Mouse (Mus musculus) intestine, embryonic 16.5 days (tissue): ENCODE measurements around the gene Il20. TPM values are rescaled to one million over a fixed set of nuclear protein-coding genes. Genes with fewer than 3 reads are reported as not detected.

ENCODE experiments used
- ATAC-seq: fragments of 200-750 bp; cut with Nextera tagmentation; 2 replicates; pipeline ENCODE4 v1.8.0; 2017; ENCODE audit warnings: moderate TSS enrichment, moderate library complexity
- H3K27ac ChIP-seq: fragments of 300-500 bp; sonication (generic); 2 replicates; pipeline ENCODE4 v1.5.1; 2014; ENCODE audit warnings: mild to moderate bottlenecking, low read length
- H3K27me3 ChIP-seq: fragments of 300-500 bp; sonication (generic); replicated peaks from 2 replicates; pipeline ENCODE4 v1.6.1; 2014; ENCODE audit warnings: low read length, control low read depth, mixed read lengths; ENCODE audit not compliant: control insufficient read depth, insufficient read depth
- H3K36me3 ChIP-seq: fragments of 300-500 bp; sonication (generic); 2 replicates; pipeline ENCODE4 v1.6.1; 2014; ENCODE audit warnings: low read length, control low read depth; ENCODE audit not compliant: control insufficient read depth, insufficient read depth
- H3K4me1 ChIP-seq: fragments of 300-500 bp; sonication (generic); 2 replicates; pipeline ENCODE4 v1.6.1; 2014; ENCODE audit warnings: low read length, control low read depth, mixed read lengths; ENCODE audit not compliant: control insufficient read depth, insufficient read depth
- H3K4me2 ChIP-seq: fragments of 300-500 bp; sonication (generic); 2 replicates; pipeline ENCODE4 v1.6.1; 2014; ENCODE audit warnings: low read depth, low read length, control low read depth
- H3K4me3 ChIP-seq: fragments of 300-500 bp; sonication (generic); 2 replicates; pipeline ENCODE4 v1.5.1; 2014; ENCODE audit warnings: mild to moderate bottlenecking, low read length
- H3K9ac ChIP-seq: fragments of 300-500 bp; sonication (generic); 2 replicates; pipeline ENCODE4 v1.6.1; 2014; ENCODE audit warnings: low read depth, low read length
- H3K9me3 ChIP-seq: fragments of 300-500 bp; sonication (generic); 2 replicates; pipeline ENCODE4 v1.6.1; 2016; ENCODE audit warnings: low read length, control low read depth; ENCODE audit not compliant: control insufficient read depth
- WGBS: fragments of 180-500 bp; shearing (Covaris S2); extraction: QIAGEN DNeasy Blood & Tissue Kit; methylation state at CpG from one replicate; pipeline ENCODE4 v1.1.7; 2014; 5-methylcytosine and 5-hydroxymethylcytosine counted together
- polyA plus RNA-seq: library from polyadenylated mRNA; unstranded; fragments of >200 nt; fragmentation: Nextera tagmentation; extraction: Ambion mirVana; gene quantifications from 2 replicates; pipeline ENCODE4 v1.2.1, GENCODE M21; 2015

Il20 gene
- polyA plus RNA-seq, 1 experiment from 2014 or later, result not detected

DNA sequence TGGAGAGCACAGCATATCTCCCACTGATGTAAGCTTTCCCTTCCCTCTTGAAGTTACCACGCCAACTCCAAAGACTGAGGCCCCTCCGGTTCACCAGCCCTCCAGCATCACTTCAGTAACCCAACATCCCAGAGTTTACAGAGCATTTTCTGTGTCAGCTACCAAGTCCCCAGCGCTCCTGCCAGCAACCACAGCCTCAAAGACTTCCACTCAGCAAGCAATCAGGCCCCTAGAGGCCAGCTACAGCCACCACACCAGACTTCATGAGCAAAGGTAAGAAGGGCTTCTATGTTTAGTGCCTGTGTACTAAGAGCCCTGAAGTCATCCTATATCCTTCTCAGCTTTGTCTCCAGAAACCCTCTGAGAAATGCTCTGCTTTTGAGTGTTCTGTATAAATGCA is 35.3 kb downstream of the Il20 start:
- H3K4me1 ChIP-seq, result 0 out of 2 replicates have a peak, but pooled peaks cover 3% of the 10 kb centered on the region
- peaks cover 9% of the 10 kb centered on the region; the same call in 1 of the 2 replicates for H3K27me3 ChIP-seq
- H3K9ac ChIP-seq, result no peak overlapping the region
- no peak for ATAC-seq
- 85% methylated on average over 3 of the region's 3 CpGs for WGBS
- no peak overlapping the region for H3K4me3 ChIP-seq
- H3K4me2 ChIP-seq, result no peak overlapping the region
- H3K36me3 ChIP-seq, result no peaks in the 10 kb centered on the region
- H3K27ac ChIP-seq, result no peak overlapping the region
- H3K9me3 ChIP-seq, result no peaks in the 10 kb centered on the region

DNA sequence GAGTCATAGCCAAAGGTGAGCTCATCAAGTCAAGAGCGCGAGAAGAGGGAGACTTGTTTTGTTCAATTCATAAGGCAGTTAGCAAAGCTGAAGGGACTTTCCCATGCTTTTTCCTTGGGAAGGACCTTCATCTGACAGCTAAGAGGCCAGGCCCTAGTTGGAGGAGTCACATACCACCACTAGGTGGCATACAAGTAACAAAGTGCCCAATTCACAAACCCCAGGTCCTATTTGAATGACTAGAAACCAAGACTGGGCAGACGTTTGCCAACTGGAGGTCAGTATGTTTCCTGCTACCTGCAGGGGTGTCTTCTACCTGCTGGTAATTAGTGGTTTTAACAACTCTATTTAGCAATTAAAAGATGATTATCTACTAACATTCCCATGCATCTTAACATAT is 36.1 kb downstream of the Il20 start:
- 0 out of 2 replicates have a peak, but pooled peaks have one; percentile 31 for ATAC-seq
- no peak overlapping the region for H3K27ac ChIP-seq
- H3K9me3 ChIP-seq, result no peaks in the 10 kb centered on the region
- no peak overlapping the region for H3K9ac ChIP-seq
- H3K4me2 ChIP-seq, result no peak overlapping the region
- H3K4me3 ChIP-seq, result no peak overlapping the region
- WGBS, result 36% methylated on average over 3 of the region's 3 CpGs
- H3K36me3 ChIP-seq, result no peaks in the 10 kb centered on the region
- peaks cover 9% of the 10 kb centered on the region; the same call in 1 of the 2 replicates for H3K27me3 ChIP-seq
- 0 out of 2 replicates have a peak, but pooled peaks cover 3% of the 10 kb centered on the region for H3K4me1 ChIP-seq

DNA sequence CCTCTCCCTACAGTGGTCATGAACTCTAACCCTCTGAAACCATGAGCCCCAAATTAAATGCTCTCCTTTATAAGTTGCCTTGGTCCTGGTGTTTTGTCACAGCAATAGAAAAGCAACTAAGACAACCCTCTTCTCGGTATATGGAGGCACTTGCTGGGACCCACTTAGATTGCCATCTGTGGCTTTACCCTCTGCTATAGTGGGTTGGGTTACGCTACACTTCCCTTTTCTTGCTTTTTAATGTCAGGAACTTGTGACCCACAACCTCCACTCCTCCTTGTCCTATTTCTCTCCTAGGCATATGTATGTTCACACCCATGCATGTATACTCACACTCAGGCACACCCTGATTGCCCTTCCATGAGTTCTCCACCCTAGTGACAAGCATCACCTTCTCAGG is 38.3 kb downstream of the Il20 start:
- WGBS, result 88% methylated on average over 2 of the region's 2 CpGs

DNA sequence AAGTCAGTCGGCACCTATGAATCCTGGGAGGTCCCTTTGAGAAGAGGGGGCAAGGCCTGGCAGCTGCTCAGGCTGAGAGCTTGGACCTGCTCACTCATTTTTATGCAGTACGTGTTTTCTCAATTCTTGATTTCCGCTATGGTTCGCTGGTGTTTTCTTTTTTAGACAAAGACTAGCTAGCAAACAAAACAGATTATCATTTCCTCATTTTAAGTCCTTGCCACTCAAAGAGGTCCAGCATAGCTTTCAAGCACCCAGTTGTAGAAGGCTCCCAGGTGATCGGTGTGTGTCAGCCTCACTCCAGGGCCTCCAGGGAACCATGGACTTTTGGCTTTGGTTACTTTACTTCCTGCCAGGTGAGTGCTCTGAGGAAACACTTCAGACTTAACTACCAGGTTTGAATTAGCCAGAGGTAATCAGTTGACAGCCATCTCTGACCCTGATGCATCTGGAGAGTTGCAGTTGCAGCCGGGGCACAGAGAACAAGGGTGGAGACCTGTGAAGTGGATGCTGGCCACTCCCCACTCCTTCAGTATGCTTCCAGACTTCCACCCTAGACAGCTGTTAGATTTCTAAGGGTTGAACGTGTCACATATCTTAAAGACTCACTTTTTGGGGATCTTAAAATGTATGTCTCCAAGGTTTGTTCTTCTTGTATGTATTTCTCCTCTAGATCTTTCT is 45.6 kb downstream of the Il20 start, which contains the start of gene Fcmr:
Fcmr (plus strand) TSS at position 129 of the 681 bp plus-strand sequence.
- no peak within 1 kb of the TSS for H3K4me3 ChIP-seq
- H3K36me3 ChIP-seq, result no peaks in the 10 kb centered on the region
- peak; percentile 66 for ATAC-seq
- 71% methylated on average over 7 of the region's 7 CpGs for WGBS
- no peak within 1 kb of the TSS for H3K4me2 ChIP-seq
- no peaks in the 10 kb centered on the region for H3K9me3 ChIP-seq
- H3K9ac ChIP-seq, result no peak within 1 kb of the TSS
- H3K27ac ChIP-seq, result no peak within 1 kb of the TSS
- no peaks in the 10 kb centered on the region for H3K4me1 ChIP-seq
- no peaks in the 10 kb centered on the region for H3K27me3 ChIP-seq

More for the DNA sequence above, 38.3 kb downstream of the Il20 start:
- Histone ChIP-seq H3K27ac (no peak overlapping the region), H3K4me2 (no peak overlapping the region), H3K27me3 (peaks cover 3% of the 10 kb centered on the region; the same call in 1 of the 2 replicates), H3K9me3 (no peaks in the 10 kb centered on the region), H3K4me3 (no peak overlapping the region), H3K9ac (no peak overlapping the region), H3K36me3 (no peaks in the 10 kb centered on the region), H3K4me1 (0 out of 2 replicates have a peak, but pooled peaks cover 2% of the 10 kb centered on the region)
- no peak for ATAC-seq

DNA sequence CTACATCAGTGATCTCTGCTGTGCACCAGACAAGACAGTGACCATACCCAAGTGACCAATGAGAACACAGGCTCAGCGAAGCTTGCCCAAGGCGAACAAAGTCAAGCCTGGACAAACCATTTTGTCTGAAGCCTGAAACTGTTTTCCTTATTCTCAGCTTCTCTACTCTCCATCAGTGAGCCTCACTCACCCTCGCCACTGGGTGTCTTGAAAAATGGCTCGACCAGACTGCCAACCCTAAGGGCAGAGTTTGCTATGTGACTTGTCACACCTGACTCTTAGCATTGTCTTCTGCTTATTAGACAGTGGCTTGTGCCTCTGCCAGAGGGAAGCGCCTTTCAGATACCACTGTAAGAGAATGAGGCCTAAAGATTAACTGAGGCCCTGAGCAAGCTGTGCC is 46.5 kb downstream of the Il20 start:
- WGBS, result 91% methylated on average over 5 of the region's 5 CpGs
- ATAC-seq, result no peak
- no peaks in the 10 kb centered on the region for H3K27me3 ChIP-seq
- H3K9me3 ChIP-seq, result no peaks in the 10 kb centered on the region
- H3K4me1 ChIP-seq, result no peaks in the 10 kb centered on the region
- no peak overlapping the region for H3K4me3 ChIP-seq
- H3K27ac ChIP-seq, result no peak overlapping the region
- H3K4me2 ChIP-seq, result no peak overlapping the region
- no peaks in the 10 kb centered on the region for H3K36me3 ChIP-seq
- no peak overlapping the region for H3K9ac ChIP-seq

DNA sequence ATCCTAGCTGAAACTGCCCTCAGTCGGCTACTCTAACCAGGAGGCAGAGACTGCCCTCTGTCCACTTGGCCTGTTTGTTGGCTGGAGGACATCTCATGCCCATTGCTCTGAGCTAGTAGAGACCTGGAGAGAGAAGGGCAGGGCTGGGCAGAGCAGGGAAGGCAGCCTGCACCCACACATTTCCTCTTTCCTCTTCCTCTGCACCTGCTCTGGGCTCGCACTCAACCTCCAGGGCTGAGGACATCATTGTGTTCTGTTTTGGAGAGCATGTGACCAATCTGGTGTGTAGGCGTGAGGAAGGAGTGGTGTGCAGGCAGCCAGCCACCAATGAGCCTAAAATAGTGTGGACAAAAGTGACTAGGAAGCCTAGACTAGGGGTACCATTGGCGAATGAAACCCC is 47.0 kb downstream of the Il20 start:
- no peaks in the 10 kb centered on the region for H3K36me3 ChIP-seq
- ATAC-seq, result peak; percentile 23; the same call in 1 of the 2 replicates
- WGBS, result 84% methylated on average over 4 of the region's 4 CpGs
- H3K9me3 ChIP-seq, result no peaks in the 10 kb centered on the region
- H3K9ac ChIP-seq, result no peak overlapping the region
- no peak overlapping the region for H3K4me2 ChIP-seq
- H3K27ac ChIP-seq, result no peak overlapping the region
- H3K27me3 ChIP-seq, result no peaks in the 10 kb centered on the region
- no peaks in the 10 kb centered on the region for H3K4me1 ChIP-seq
- H3K4me3 ChIP-seq, result no peak overlapping the region

GRCm38 (mm10) chr1:130857456-130857855 is 53.8 kb downstream of the Il20 start:
- 65% methylated on average over 4 of the region's 4 CpGs for WGBS
- no peak overlapping the region for H3K4me2 ChIP-seq
- ATAC-seq, result no peak
- H3K36me3 ChIP-seq, result no peaks in the 10 kb centered on the region
- H3K9me3 ChIP-seq, result no peaks in the 10 kb centered on the region
- no peaks in the 10 kb centered on the region for H3K27me3 ChIP-seq
- H3K4me3 ChIP-seq, result no peak overlapping the region
- H3K9ac ChIP-seq, result no peak overlapping the region
- no peak overlapping the region for H3K27ac ChIP-seq
- H3K4me1 ChIP-seq, result peaks cover 8% of the 10 kb centered on the region; the same call in 1 of the 2 replicates

Other genes starting within 250 kb of the Il20 start
- 3.4 and 4.1 TPM in 2 replicates for gene C4bp, start 249.8 kb downstream of the Il20 start, polyA plus RNA-seq
- gene Gm29427, start 195.7 kb downstream of the Il20 start, polyA plus RNA-seq, result 0.07 TPM in 1 of 2 replicates, not detected in the other
- gene Yod1, start 194.1 kb downstream of the Il20 start, polyA plus RNA-seq, result 8.5 and 9.9 TPM in 2 replicates
- 12.1 and 12.4 TPM in 2 replicates for gene Pfkfb2, start 182.2 kb downstream of the Il20 start, polyA plus RNA-seq
- 74.7 and 81.2 TPM in 2 replicates for gene AA986860, start 179.5 kb downstream of the Il20 start, polyA plus RNA-seq
- 0.10 and 0.20 TPM in 2 replicates for gene Fcamr, start 110.5 kb downstream of the Il20 start, polyA plus RNA-seq
- 3.9 and 4.9 TPM in 2 replicates for gene Pigr, start 84.8 kb downstream of the Il20 start, polyA plus RNA-seq
- gene Fcmr, start 45.8 kb downstream of the Il20 start, polyA plus RNA-seq, result 3.1 and 4.3 TPM in 2 replicates
- gene Il24, start 24.0 kb downstream of the Il20 start, polyA plus RNA-seq, result not detected in 2 replicates
- gene Il19, start 28.7 kb upstream of the Il20 start, polyA plus RNA-seq, result 0.20 TPM in 1 of 2 replicates, not detected in the other
- gene Il10, start 108.4 kb upstream of the Il20 start, polyA plus RNA-seq, result not detected in 2 replicates
- 13.1 and 23.5 TPM in 2 replicates for gene Mapkapk2, start 186.4 kb upstream of the Il20 start, polyA plus RNA-seq
- 2.3 and 2.4 TPM in 2 replicates for gene Dyrk3, start 226.9 kb upstream of the Il20 start, polyA plus RNA-seq
- 53.8 and 58.0 TPM in 2 replicates for gene Eif2d, start 241.7 kb upstream of the Il20 start, polyA plus RNA-seq